Mouse (Mus musculus): ENCODE data around the gene Foxk1.

Gene Foxk1

GRCm38 (mm10) chr5:142386784-142387680 is 14.3 kb upstream of the Foxk1 start:
- DNase-seq (ENCODE audit: low spot score in 2 of 2) = no peak

- DNase-seq (ENCODE audit: low spot score in 2 of 2) = peak; percentile 28 to 53
These were observed 13.6 kb upstream of the Foxk1 start for GRCm38 (mm10) chr5:142387716-142388115.

- no peak for DNase-seq (ENCODE audit: low spot score in 2 of 2)
These were observed 9.6 kb upstream of the Foxk1 start for GRCm38 (mm10) chr5:142391691-142392090.

GRCm38 (mm10) chr5:142394602-142395252 is 6.6 kb upstream of the Foxk1 start:
- no peak for DNase-seq (ENCODE audit: low spot score in 2 of 2)

- no peak for DNase-seq (ENCODE audit: low spot score in 2 of 2)
These were observed 5.4 kb upstream of the Foxk1 start for GRCm38 (mm10) chr5:142395909-142396308.

GRCm38 (mm10) chr5:142400181-142400883 is 965 bp upstream of the Foxk1 start:
- no peak for DNase-seq (ENCODE audit: low spot score in 2 of 2)

- DNase-seq (ENCODE audit: low spot score in 2 of 2) = peak; percentile 19 to 23
These were observed 636 bp downstream of the Foxk1 start for GRCm38 (mm10) chr5:142401641-142402625.

GRCm38 (mm10) chr5:142403694-142404093 is 2.4 kb downstream of the Foxk1 start:
- no peak for DNase-seq (ENCODE audit: low spot score in 2 of 2)

- no peak for DNase-seq (ENCODE audit: low spot score in 2 of 2)
These were observed 3.0 kb downstream of the Foxk1 start for GRCm38 (mm10) chr5:142404307-142404706.

- no peak for DNase-seq (ENCODE audit: low spot score in 2 of 2)
These were observed 4.1 kb downstream of the Foxk1 start for GRCm38 (mm10) chr5:142405426-142405825.

GRCm38 (mm10) chr5:142406401-142406800 is 5.1 kb downstream of the Foxk1 start:
- DNase-seq (ENCODE audit: low spot score in 2 of 2) = no peak

- no peak for DNase-seq (ENCODE audit: low spot score in 2 of 2)
These were observed 5.6 kb downstream of the Foxk1 start for GRCm38 (mm10) chr5:142406937-142407336.

- DNase-seq (ENCODE audit: low spot score in 2 of 2) = no peak
These were observed 6.1 kb downstream of the Foxk1 start for GRCm38 (mm10) chr5:142407381-142407780.

GRCm38 (mm10) chr5:142409169-142409568 is 7.9 kb downstream of the Foxk1 start:
- no peak for DNase-seq (ENCODE audit: low spot score in 2 of 2)

- no peak for DNase-seq (ENCODE audit: low spot score in 2 of 2)
These were observed 9.1 kb downstream of the Foxk1 start for GRCm38 (mm10) chr5:142410348-142410747.

GRCm38 (mm10) chr5:142412678-142413385 is 11.5 kb downstream of the Foxk1 start:
- no peak for DNase-seq (ENCODE audit: low spot score in 2 of 2)

- no peak for DNase-seq (ENCODE audit: low spot score in 2 of 2)
These were observed 12.6 kb downstream of the Foxk1 start for GRCm38 (mm10) chr5:142413723-142414445.

- DNase-seq (ENCODE audit: low spot score in 2 of 2) = no peak
These were observed 14.1 kb downstream of the Foxk1 start for GRCm38 (mm10) chr5:142415401-142415800.

GRCm38 (mm10) chr5:142416070-142416775 is 14.9 kb downstream of the Foxk1 start:
- peak; percentile 40 to 52 for DNase-seq (ENCODE audit: low spot score in 2 of 2)
